Mouse (Mus musculus) retina, postnatal 1 day (tissue): ENCODE results near the gene Edaradd.

ENCODE experiments used
- DNase-seq: peaks from one replicate; pipeline ENCODE4 v3.0.0-alpha.2; 2012

The Edaradd gene

GRCm38 (mm10) chr13:12460443-12460842, 59.8 kb downstream of the Edaradd start:
- DNase-seq = peak; percentile 37

GRCm38 (mm10) chr13:12456711-12457110, 63.5 kb downstream of the Edaradd start:
- DNase-seq = no peak

- no peak for DNase-seq
These were observed 65.4 kb downstream of the Edaradd start for GRCm38 (mm10) chr13:12454686-12455390.

- no peak for DNase-seq
These were observed 67.1 kb downstream of the Edaradd start for GRCm38 (mm10) chr13:12453150-12453549.

- DNase-seq = no peak
These were observed 78.1 kb downstream of the Edaradd start for GRCm38 (mm10) chr13:12442008-12442587.

GRCm38 (mm10) chr13:12440813-12441212, 79.4 kb downstream of the Edaradd start:
- no peak for DNase-seq

GRCm38 (mm10) chr13:12439586-12439985, 80.7 kb downstream of the Edaradd start:
- DNase-seq = no peak

- no peak for DNase-seq
These were observed 86.4 kb downstream of the Edaradd start for GRCm38 (mm10) chr13:12433843-12434242.

- no peak for DNase-seq
These were observed 91.7 kb downstream of the Edaradd start for GRCm38 (mm10) chr13:12428556-12428955.
